Mouse (Mus musculus) left cerebral cortex, postnatal 25 days (tissue): Measurements from ENCODE around the gene Frat1. TPM values are rescaled to one million over a fixed set of nuclear protein-coding genes. Genes with fewer than 3 reads are reported as not detected.

Source experiments
- DNase-seq, 2 experiments: peaks; one replicate each; pipeline ENCODE4 v3.0.0; 2022; ENCODE audit warnings: low spot score in 2 of 2, mixed read lengths in 1 of 2
- intact Hi-C: fragments of 180-260 bp; cut with DNase I; formaldehyde crosslinking; loops from one replicate; pipeline ENCODE4 v1.15.1; 2025
- total RNA-seq, 2 experiments: library from RNA; stranded (reverse); gene quantifications; 2 replicates each; pipeline ENCODE4 v1.2.3; 2021

The Frat1 gene
- total RNA-seq, 2 experiments from 2014 or later: 14.2 to 15.2 TPM

DNA sequence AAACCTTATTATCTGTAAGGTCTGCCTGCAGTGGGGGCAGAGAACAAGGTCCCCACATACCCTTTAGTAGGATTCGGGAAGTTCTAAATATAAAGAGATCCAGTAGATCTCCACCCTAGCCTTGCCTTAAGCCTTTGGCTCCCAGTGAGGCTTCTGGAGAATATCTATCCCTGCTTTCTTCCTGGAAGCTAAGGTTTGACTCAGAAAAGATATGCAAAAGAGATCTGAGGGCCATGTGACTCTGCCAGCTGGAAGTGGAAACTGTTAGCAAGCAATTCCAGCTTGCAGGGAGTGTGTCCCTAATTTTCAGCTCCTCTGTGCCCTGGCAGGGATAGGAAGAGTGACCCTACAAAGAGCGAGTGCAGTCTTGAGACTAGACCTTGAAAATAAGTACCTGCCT is 42.5 kb downstream of the Frat1 start:
- DNase-seq: peak; percentile 31 to 80
- intact Hi-C loops: no loop called here

DNA sequence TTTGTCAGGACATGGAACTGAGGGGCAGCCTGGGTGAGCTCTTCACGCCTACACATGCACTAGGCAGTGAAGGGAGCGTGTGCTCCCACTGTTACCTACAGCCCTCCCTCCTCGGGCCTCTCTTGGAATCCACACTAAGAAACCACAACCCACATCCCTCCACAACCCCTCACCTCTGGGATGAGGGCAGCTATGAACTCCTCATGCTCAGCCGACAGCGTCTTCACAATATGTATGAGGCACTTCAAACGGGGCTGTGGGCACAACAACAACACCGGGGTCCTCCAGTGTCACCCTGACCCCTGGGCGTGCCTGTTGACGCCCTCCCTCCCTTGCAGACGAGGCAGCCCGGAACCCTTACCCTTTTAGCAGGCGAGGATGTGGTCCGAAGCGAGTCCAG is 44.6 kb downstream of the Frat1 start:
- intact Hi-C loops: no loop called here
- no peak for DNase-seq

- no peak for DNase-seq
- intact Hi-C loops: no loop called here
Measured at GRCm38 (mm10) chr19:41881842-41882241, 52.1 kb downstream of the Frat1 start.

Other genes starting within 250 kb of the Frat1 start
- gene Gm340, start 247.6 kb upstream of the Frat1 start, total RNA-seq: 10 to 100 TPM; 12.5 to 14.2 TPM
- gene Slit1, start 86.3 kb upstream of the Frat1 start, total RNA-seq: 10 to 100 TPM; 46.4 to 49.8 TPM
- gene Arhgap19, start 27.9 kb upstream of the Frat1 start, total RNA-seq: 1 to 10 TPM; 2.7 to 3.7 TPM
- 1 to 10 TPM; 7.4 to 7.6 TPM for gene Frat2, start 18.2 kb downstream of the Frat1 start, total RNA-seq
- 10 to 100 TPM; 34.5 to 35.5 TPM for gene Rrp12, start 66.2 kb downstream of the Frat1 start, total RNA-seq
- 100 to 1,000 TPM; 574 to 598 TPM for gene Pgam1, start 82.0 kb downstream of the Frat1 start, total RNA-seq
- gene Exosc1, start 103.5 kb downstream of the Frat1 start, total RNA-seq: 10 to 100 TPM; 28.0 to 28.5 TPM
- 10 to 100 TPM; 45.3 to 46.2 TPM for gene Zdhhc16, start 103.5 kb downstream of the Frat1 start, total RNA-seq
- gene Mms19, start 151.2 kb downstream of the Frat1 start, total RNA-seq: 10 to 100 TPM; 23.7 to 27.0 TPM
- 10 to 100 TPM; 10.7 to 13.6 TPM for gene Ubtd1, start 151.8 kb downstream of the Frat1 start, total RNA-seq
- under 1 TPM in 1 of 2 experiments, not detected in 1; 0.30 TPM for gene Ankrd2, start 206.0 kb downstream of the Frat1 start, total RNA-seq
- 1 to 10 TPM; 3.1 to 5.0 TPM for gene Hoga1, start 215.6 kb downstream of the Frat1 start, total RNA-seq
- gene 4933411K16Rik, start 222.3 kb downstream of the Frat1 start, total RNA-seq: under 1 TPM; 0.53 to 0.55 TPM